In the genomic region with DNA sequence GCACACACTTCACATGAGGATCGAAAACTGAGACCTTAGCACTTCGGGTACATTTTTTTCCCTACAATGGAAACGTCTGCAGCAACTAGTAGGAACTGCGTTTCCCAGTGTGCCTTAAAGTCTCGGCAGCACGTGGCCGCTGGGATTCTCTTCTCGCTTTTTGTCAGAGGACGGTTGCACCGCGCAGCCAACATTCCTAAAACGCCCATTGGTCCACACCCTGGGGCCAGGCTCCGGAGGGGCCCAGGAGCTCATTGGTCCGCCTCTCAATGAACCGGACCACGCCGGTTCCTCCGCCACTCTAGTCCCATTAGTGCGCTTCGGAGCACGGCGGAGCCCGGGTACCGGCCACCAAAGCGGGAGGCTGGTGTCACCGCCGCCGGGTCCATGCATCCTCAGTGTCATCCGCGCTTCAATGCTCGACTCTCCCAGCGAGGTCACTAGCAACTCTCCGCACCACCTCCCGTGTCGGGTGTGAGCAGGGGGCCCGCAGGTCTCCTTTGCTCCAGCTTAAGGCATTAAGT, we compare ENCODE assay signal across 8 mouse cellular contexts. TPM values are rescaled to one million over a fixed set of nuclear protein-coding genes. Genes with fewer than 3 reads are reported as not detected.
DNase-seq lines count a peak whose midpoint lies in the region; ATAC-seq and TF ChIP-seq lines count a peak whose summit lies in the region.

No protein-coding gene starts in this region.

- H3K79me3 ChIP-seq in C2C12 (ENCODE audit: low read depth) = peaks cover 59% of the 10 kb centered on the region

- H3K27me3 ChIP-seq in C2C12 (ENCODE audit: control insufficient read depth, insufficient read depth, insufficient read length) = no peaks in the 10 kb centered on the region
- H3K27me3 ChIP-seq in heart, embryonic 10.5 days (ENCODE audit: insufficient read depth, poor library complexity, severe bottlenecking) = no peaks in the 10 kb centered on the region
- no peaks in the 10 kb centered on the region for H3K27me3 ChIP-seq in kidney, embryonic 15.5 days
- no peaks in the 10 kb centered on the region for H3K27me3 ChIP-seq in limb, embryonic 15.5 days
- H3K27me3 ChIP-seq in midbrain, postnatal 0 days (ENCODE audit: insufficient read depth, low read length) = no peaks in the 10 kb centered on the region

- peaks cover 61% of the 10 kb centered on the region for H3K79me2 ChIP-seq in C2C12 (ENCODE audit: control insufficient read depth, insufficient read depth)

- H3K9ac ChIP-seq in kidney, embryonic 15.5 days = peak overlapping the region; percentile 95
- peak overlapping the region; percentile 82 for H3K9ac ChIP-seq in limb, embryonic 15.5 days
- peak overlapping the region; percentile 93 for H3K9ac ChIP-seq in midbrain, postnatal 0 days (replicated peaks; ENCODE audit: low read length, poor library complexity, severe bottlenecking)

- ATAC-seq in kidney, embryonic 15.5 days (replicated peaks; ENCODE audit: low FRiP score) = peak; percentile 86
- ATAC-seq in limb, embryonic 15.5 days (ENCODE audit: insufficient number of reproducible peaks, low FRiP score, low TSS enrichment, low read depth) = peak; percentile 76
- peak; percentile 86 for ATAC-seq in midbrain, postnatal 0 days (ENCODE audit: low FRiP score)

- DNase-seq in brain, adult 2 months (ENCODE audit: low read depth, low spot score) = peak; percentile 96
- peak; percentile 96 for DNase-seq in heart, embryonic 10.5 days (ENCODE audit: low spot score)
- peak; percentile 96 for DNase-seq in midbrain, postnatal 0 days (ENCODE audit: low spot score)
- peak; percentile 60 to 75 for DNase-seq in spleen, postnatal 36 days (ENCODE audit: low spot score in 2 of 2)

- peak overlapping the region; percentile 44 for H3K27ac ChIP-seq in embryonic fibroblast, embryonic 13.5 days (ENCODE audit: insufficient read depth, low read length)
- peak overlapping the region; percentile 99 for H3K27ac ChIP-seq in heart, embryonic 10.5 days
- peak overlapping the region; percentile 95 for H3K27ac ChIP-seq in kidney, embryonic 15.5 days
- H3K27ac ChIP-seq in limb, embryonic 15.5 days = peak overlapping the region; percentile 91
- H3K27ac ChIP-seq in midbrain, postnatal 0 days (ENCODE audit: low read depth, low read length) = peak overlapping the region; percentile 88

- peaks cover 7% of the 10 kb centered on the region for H3K36me3 ChIP-seq in C2C12 (ENCODE audit: control insufficient read depth, insufficient read depth)
- 0 out of 2 replicates have a peak, but pooled peaks cover 2% of the 10 kb centered on the region for H3K36me3 ChIP-seq in heart, embryonic 10.5 days
- H3K36me3 ChIP-seq in kidney, embryonic 15.5 days = no peaks in the 10 kb centered on the region
- no peaks in the 10 kb centered on the region for H3K36me3 ChIP-seq in limb, embryonic 15.5 days
- H3K36me3 ChIP-seq in midbrain, postnatal 0 days (ENCODE audit: insufficient read depth, low read length) = no peaks in the 10 kb centered on the region

- H3K4me3 ChIP-seq in C2C12 (ENCODE audit: insufficient read depth, poor library complexity, severe bottlenecking) = peak overlapping the region; percentile 95
- peak overlapping the region; percentile 94 for H3K4me3 ChIP-seq in embryonic fibroblast, embryonic 13.5 days (ENCODE audit: insufficient read depth, low read length)
- peak overlapping the region; percentile 97 for H3K4me3 ChIP-seq in heart, embryonic 10.5 days
- peak overlapping the region; percentile 97 for H3K4me3 ChIP-seq in kidney, embryonic 15.5 days (replicated peaks)
- H3K4me3 ChIP-seq in limb, embryonic 15.5 days = peak overlapping the region; percentile 94
- peak overlapping the region; percentile 96 for H3K4me3 ChIP-seq in midbrain, postnatal 0 days (ENCODE audit: low read depth, low read length)

- H3K4me2 ChIP-seq in kidney, embryonic 15.5 days = peak overlapping the region; percentile 69
- peak overlapping the region; percentile 70 for H3K4me2 ChIP-seq in limb, embryonic 15.5 days
- peak overlapping the region; percentile 65 for H3K4me2 ChIP-seq in midbrain, postnatal 0 days (ENCODE audit: low read depth, low read length, poor library complexity, severe bottlenecking)

- H3K4me1 ChIP-seq in embryonic fibroblast, embryonic 13.5 days (ENCODE audit: control insufficient read depth, insufficient read depth, low read length) = no peaks in the 10 kb centered on the region; the same call in 1 of the 2 replicates
- peaks cover 17% of the 10 kb centered on the region for H3K4me1 ChIP-seq in heart, embryonic 10.5 days
- H3K4me1 ChIP-seq in kidney, embryonic 15.5 days = peaks cover 32% of the 10 kb centered on the region
- H3K4me1 ChIP-seq in limb, embryonic 15.5 days = peaks cover 18% of the 10 kb centered on the region
- H3K4me1 ChIP-seq in midbrain, postnatal 0 days (ENCODE audit: insufficient read depth, low read length) = 0 out of 2 replicates have a peak, but pooled peaks cover 10% of the 10 kb centered on the region

- H3K9me3 ChIP-seq in heart, embryonic 10.5 days = no peaks in the 10 kb centered on the region
- H3K9me3 ChIP-seq in kidney, embryonic 15.5 days (replicated peaks) = no peaks in the 10 kb centered on the region
- H3K9me3 ChIP-seq in limb, embryonic 15.5 days = no peaks in the 10 kb centered on the region
- H3K9me3 ChIP-seq in midbrain, postnatal 0 days (ENCODE audit: low read length) = no peaks in the 10 kb centered on the region

- under 1% methylated on average over 36 of the region's 36 CpGs for WGBS in heart, embryonic 10.5 days
- WGBS in kidney, embryonic 15.5 days = under 1% methylated on average over 36 of the region's 36 CpGs
- WGBS in limb, embryonic 15.5 days = under 1% methylated on average over 36 of the region's 36 CpGs
- WGBS in midbrain, postnatal 0 days = 0% methylated on average over 36 of the region's 36 CpGs

- TF ChIP-seq POLR2A in embryonic fibroblast, embryonic 13.5 days (IDR thresholded peaks at IDR 0.05; ENCODE audit: low read depth, low read length) = peak; percentile 81

- no peak for TF ChIP-seq CTCF in C2C12 (IDR thresholded peaks at IDR 0.05; ENCODE audit: control insufficient read depth, insufficient read depth, insufficient read length)
- no peak for TF ChIP-seq CTCF in embryonic fibroblast, embryonic 13.5 days (IDR thresholded peaks at IDR 0.05; ENCODE audit: borderline replicate concordance, insufficient read depth, low read length)
- no peak for TF ChIP-seq CTCF in midbrain, postnatal 0 days (IDR thresholded peaks at IDR 0.05)

- H3ac ChIP-seq in C2C12 (ENCODE audit: control insufficient read depth, insufficient read length, low read depth) = peak overlapping the region; percentile 96

TF ChIP-seq in C2C12, 6 proteins besides CTCF, POLR2A, EP300 and RAD21:
- TF ChIP-seq USF1 (IDR thresholded peaks at IDR 0.05; ENCODE audit: low read depth) (peak; percentile 89), MYOD1 (IDR thresholded peaks at IDR 0.05; ENCODE audit: control insufficient read depth, insufficient read length, low read depth) (no peak), MAX (IDR thresholded peaks at IDR 0.05) (peak; percentile 99)

RNA-seq across cellular contexts. Expression of a gene that starts 1.3 kb away (rescaled TPM):
- 43.8 TPM for polyA plus RNA-seq in C2C12 (2012; fragmentation: generic; extraction: Trizol)
- polyA plus RNA-seq in embryonic fibroblast, embryonic 13.5 days (2011; ENCODE audit: insufficient read length, low read depth, missing spikeins) = 74.7 and 77.9 TPM in 2 replicates
- 55.2 and 59.1 TPM in 2 replicates for polyA plus RNA-seq in heart, embryonic 10.5 days (2016; fragmentation: Nextera tagmentation; extraction: Ambion mirVana)
- polyA plus RNA-seq in kidney, embryonic 15.5 days (2015; fragmentation: Nextera tagmentation; extraction: Ambion mirVana) = 64.6 and 65.5 TPM in 2 replicates
- polyA plus RNA-seq in limb, embryonic 15.5 days (2015; fragmentation: Nextera tagmentation; extraction: Ambion mirVana) = 45.8 and 46.0 TPM in 2 replicates
- 53.2 and 54.6 TPM in 2 replicates for total RNA-seq in midbrain, postnatal 0 days (2014; rRNA removed)
- 32.9 and 34.3 TPM in 2 replicates for polyA plus RNA-seq in midbrain, postnatal 0 days (2015; fragmentation: Nextera tagmentation; extraction: Ambion mirVana)

RNA-seq across cellular contexts. Expression of a gene that starts 38.7 kb away (rescaled TPM):
- 3.9 TPM for polyA plus RNA-seq in C2C12 (2012; fragmentation: generic; extraction: Trizol)
- 12.0 and 18.8 TPM in 2 replicates for polyA plus RNA-seq in embryonic fibroblast, embryonic 13.5 days (2011; ENCODE audit: insufficient read length, low read depth, missing spikeins)
- 5.2 and 6.1 TPM in 2 replicates for polyA plus RNA-seq in heart, embryonic 10.5 days (2016; fragmentation: Nextera tagmentation; extraction: Ambion mirVana)
- 8.5 and 9.1 TPM in 2 replicates for polyA plus RNA-seq in kidney, embryonic 15.5 days (2015; fragmentation: Nextera tagmentation; extraction: Ambion mirVana)
- 8.1 and 10.2 TPM in 2 replicates for polyA plus RNA-seq in limb, embryonic 15.5 days (2015; fragmentation: Nextera tagmentation; extraction: Ambion mirVana)
- 11.8 and 13.2 TPM in 2 replicates for total RNA-seq in midbrain, postnatal 0 days (2014; rRNA removed)
- 3.8 and 3.9 TPM in 2 replicates for polyA plus RNA-seq in midbrain, postnatal 0 days (2015; fragmentation: Nextera tagmentation; extraction: Ambion mirVana)

RNA-seq across cellular contexts. Expression of a gene that starts 42.8 kb away (rescaled TPM):
- polyA plus RNA-seq in C2C12 (2012; fragmentation: generic; extraction: Trizol) = 31.5 TPM
- polyA plus RNA-seq in embryonic fibroblast, embryonic 13.5 days (2011; ENCODE audit: insufficient read length, low read depth, missing spikeins) = 49.9 and 55.6 TPM in 2 replicates
- 100 and 126 TPM in 2 replicates for polyA plus RNA-seq in heart, embryonic 10.5 days (2016; fragmentation: Nextera tagmentation; extraction: Ambion mirVana)
- polyA plus RNA-seq in kidney, embryonic 15.5 days (2015; fragmentation: Nextera tagmentation; extraction: Ambion mirVana) = 106 and 109 TPM in 2 replicates
- polyA plus RNA-seq in limb, embryonic 15.5 days (2015; fragmentation: Nextera tagmentation; extraction: Ambion mirVana) = 79.9 and 85.3 TPM in 2 replicates
- 25.6 and 28.9 TPM in 2 replicates for total RNA-seq in midbrain, postnatal 0 days (2014; rRNA removed)
- polyA plus RNA-seq in midbrain, postnatal 0 days (2015; fragmentation: Nextera tagmentation; extraction: Ambion mirVana) = 53.2 and 56.2 TPM in 2 replicates

RNA-seq across cellular contexts. Expression of a gene that starts 53.9 kb away (rescaled TPM):
- 25.8 TPM for polyA plus RNA-seq in C2C12 (2012; fragmentation: generic; extraction: Trizol)
- polyA plus RNA-seq in embryonic fibroblast, embryonic 13.5 days (2011; ENCODE audit: insufficient read length, low read depth, missing spikeins) = 35.8 and 37.5 TPM in 2 replicates
- polyA plus RNA-seq in heart, embryonic 10.5 days (2016; fragmentation: Nextera tagmentation; extraction: Ambion mirVana) = 58.5 and 82.1 TPM in 2 replicates
- 67.1 and 73.9 TPM in 2 replicates for polyA plus RNA-seq in kidney, embryonic 15.5 days (2015; fragmentation: Nextera tagmentation; extraction: Ambion mirVana)
- 50.8 and 51.5 TPM in 2 replicates for polyA plus RNA-seq in limb, embryonic 15.5 days (2015; fragmentation: Nextera tagmentation; extraction: Ambion mirVana)
- total RNA-seq in midbrain, postnatal 0 days (2014; rRNA removed) = 18.7 and 22.7 TPM in 2 replicates
- 52.3 and 52.4 TPM in 2 replicates for polyA plus RNA-seq in midbrain, postnatal 0 days (2015; fragmentation: Nextera tagmentation; extraction: Ambion mirVana)

Comparison
In these comparisons a context has a peak if more than half of its experiments do, and no peak if none do; other contexts are left out.
1. Peak in every context shown above with its lines: DNase-seq, ATAC-seq, H3K4me3 ChIP-seq and H3K27ac ChIP-seq.
2. H3K27ac ChIP-seq: peak in every context shown above with its lines; median percentile 99 in heart, embryonic 10.5 days; 95 in kidney, embryonic 15.5 days; 91 in limb, embryonic 15.5 days; 88 in midbrain, postnatal 0 days; 44 in embryonic fibroblast, embryonic 13.5 days.